Mouse (Mus musculus): ENCODE results near the gene Aym1. TPM values are rescaled to one million over a fixed set of nuclear protein-coding genes. Genes with fewer than 3 reads are reported as not detected.

The Aym1 gene
- polyA plus RNA-seq, 1 experiment, result not detected

DNA sequence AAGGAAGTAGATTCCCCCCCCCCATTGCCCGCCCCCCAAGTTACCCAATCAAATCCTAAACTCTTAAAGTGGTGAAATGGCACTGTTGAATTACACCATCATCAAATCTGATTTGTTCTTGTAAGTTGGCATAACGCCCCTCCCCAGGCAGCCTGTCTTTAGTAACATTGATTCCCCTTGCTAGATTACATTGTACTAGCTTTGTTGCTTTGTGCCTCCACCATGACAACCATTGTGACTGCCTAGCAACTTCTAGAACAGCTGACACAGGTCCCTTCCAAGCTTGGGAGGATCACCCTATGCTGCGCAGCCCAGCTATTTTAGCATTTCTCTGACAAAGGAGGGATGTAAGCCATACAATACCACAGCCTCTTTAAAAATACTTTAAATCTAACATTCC is 5.3 kb upstream of the Aym1 start:
- Histone ChIP-seq H3K4me1 (ENCODE audit: control insufficient read depth, insufficient read depth, insufficient read length) (no peaks in the 10 kb centered on the region), H3K36me3 (ENCODE audit: control insufficient read depth, insufficient read depth, low read length) (no peaks in the 10 kb centered on the region), H3K27me3 (ENCODE audit: control insufficient read depth, insufficient read depth, low read length) (0 out of 2 replicates have a peak, but pooled peaks cover 4% of the 10 kb centered on the region), H3K27ac (ENCODE audit: insufficient read depth, low read length) (no peak overlapping the region), H3K4me3 (ENCODE audit: extremely low read depth, insufficient read depth, insufficient read length) (no peak overlapping the region)
- no peak for TF ChIP-seq CTCF (IDR thresholded peaks at IDR 0.05; ENCODE audit: extremely low read depth, insufficient read depth, insufficient read length, insufficient replicate concordance)
- no peak for TF ChIP-seq POLR2A (IDR thresholded peaks at IDR 0.05; ENCODE audit: low read depth, low read length)
- no peak for DNase-seq (ENCODE audit: low read depth in 1 of 2, low spot score in 2 of 2)
- WGBS, result 78% methylated on average over 3 of the region's 3 CpGs

GRCm38 (mm10) chr5:113352636-113353035 is 4.5 kb upstream of the Aym1 start:
- no peak for DNase-seq (ENCODE audit: low read depth in 1 of 2, low spot score in 2 of 2)
- no peak for TF ChIP-seq POLR2A (IDR thresholded peaks at IDR 0.05; ENCODE audit: low read depth, low read length)
- no peak for TF ChIP-seq CTCF (IDR thresholded peaks at IDR 0.05; ENCODE audit: extremely low read depth, insufficient read depth, insufficient read length, insufficient replicate concordance)
- Histone ChIP-seq H3K27me3 (ENCODE audit: control insufficient read depth, insufficient read depth, low read length) (0 out of 2 replicates have a peak, but pooled peaks cover 4% of the 10 kb centered on the region), H3K36me3 (ENCODE audit: control insufficient read depth, insufficient read depth, low read length) (no peaks in the 10 kb centered on the region), H3K27ac (ENCODE audit: insufficient read depth, low read length) (no peak overlapping the region), H3K4me1 (ENCODE audit: control insufficient read depth, insufficient read depth, insufficient read length) (no peaks in the 10 kb centered on the region), H3K4me3 (ENCODE audit: extremely low read depth, insufficient read depth, insufficient read length) (no peak overlapping the region)
- WGBS, result 55% methylated on average over 6 of the region's 6 CpGs

- Histone ChIP-seq H3K4me3 (ENCODE audit: extremely low read depth, insufficient read depth, insufficient read length) (no peak overlapping the region), H3K27ac (ENCODE audit: insufficient read depth, low read length) (no peak overlapping the region), H3K4me1 (ENCODE audit: control insufficient read depth, insufficient read depth, insufficient read length) (no peaks in the 10 kb centered on the region), H3K27me3 (ENCODE audit: control insufficient read depth, insufficient read depth, low read length) (no peaks in the 10 kb centered on the region), H3K36me3 (ENCODE audit: control insufficient read depth, insufficient read depth, low read length) (no peaks in the 10 kb centered on the region)
- 56% methylated on average over 16 of the region's 16 CpGs for WGBS
- TF ChIP-seq POLR2A (IDR thresholded peaks at IDR 0.05; ENCODE audit: low read depth, low read length), result no peak
- no peak for TF ChIP-seq CTCF (IDR thresholded peaks at IDR 0.05; ENCODE audit: extremely low read depth, insufficient read depth, insufficient read length, insufficient replicate concordance)
- no peak for DNase-seq (ENCODE audit: low read depth in 1 of 2, low spot score in 2 of 2)
Observed at GRCm38 (mm10) chr5:113354311-113354710, 2.8 kb upstream of the Aym1 start.

- Histone ChIP-seq H3K27me3 (ENCODE audit: control insufficient read depth, insufficient read depth, low read length) (no peaks in the 10 kb centered on the region), H3K27ac (ENCODE audit: insufficient read depth, low read length) (no peak overlapping the region), H3K36me3 (ENCODE audit: control insufficient read depth, insufficient read depth, low read length) (no peaks in the 10 kb centered on the region), H3K4me3 (ENCODE audit: extremely low read depth, insufficient read depth, insufficient read length) (no peak overlapping the region), H3K4me1 (ENCODE audit: control insufficient read depth, insufficient read depth, insufficient read length) (no peaks in the 10 kb centered on the region)
- no peak for DNase-seq (ENCODE audit: low read depth in 1 of 2, low spot score in 2 of 2)
- no peak for TF ChIP-seq POLR2A (IDR thresholded peaks at IDR 0.05; ENCODE audit: low read depth, low read length)
- no peak for TF ChIP-seq CTCF (IDR thresholded peaks at IDR 0.05; ENCODE audit: extremely low read depth, insufficient read depth, insufficient read length, insufficient replicate concordance)
- whole genome bisulfite sequencing, result 65% methylated on average over 3 of the region's 3 CpGs
Observed at GRCm38 (mm10) chr5:113357656-113358055, 562 bp downstream of the Aym1 start.

DNA sequence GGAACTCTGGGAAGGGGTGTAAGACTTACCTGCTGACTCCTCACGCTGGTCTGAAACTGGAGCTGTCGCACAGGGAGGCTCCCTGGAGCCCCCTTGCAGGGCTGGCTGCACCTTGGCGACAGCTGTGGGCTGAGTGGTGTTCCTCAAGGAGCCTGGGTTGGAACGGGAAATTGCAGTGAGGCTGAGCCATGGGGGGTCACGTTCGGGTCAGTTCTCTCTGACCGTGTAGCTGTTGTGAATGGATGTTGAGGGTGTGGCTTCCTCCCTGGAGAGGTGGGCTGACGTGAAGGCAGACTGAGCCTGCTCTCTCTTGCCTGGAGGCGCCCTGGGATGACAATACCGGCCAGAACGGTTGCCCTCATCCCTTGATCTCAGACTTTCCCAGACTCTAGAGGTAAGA is 1.7 kb downstream of the Aym1 start:
- DNase-seq (ENCODE audit: low read depth in 1 of 2, low spot score in 2 of 2), result no peak
- no peaks in the 10 kb centered on the region for H3K36me3 ChIP-seq (ENCODE audit: control insufficient read depth, insufficient read depth, low read length)
- WGBS, result 34% methylated on average over 11 of the region's 11 CpGs

DNA sequence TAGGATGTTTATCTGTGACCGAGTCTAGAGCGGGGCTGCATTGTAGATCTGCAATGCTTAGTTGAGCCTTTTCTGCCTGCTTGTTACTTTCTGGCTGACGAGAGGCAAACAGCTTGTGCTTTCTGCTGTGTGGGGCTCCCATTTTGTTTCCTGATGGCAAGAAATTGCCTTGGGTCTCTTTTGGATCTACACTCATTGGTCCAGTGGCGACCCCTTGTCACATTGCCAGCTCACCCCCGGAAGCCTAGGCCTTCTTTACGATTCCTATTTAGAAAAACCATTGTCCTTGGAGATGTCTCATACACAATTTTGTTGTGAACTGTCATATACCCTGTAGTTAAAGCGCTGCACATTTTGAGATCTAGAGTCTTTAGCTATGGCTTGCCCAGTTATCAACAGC is 4.2 kb downstream of the Aym1 start:
- WGBS, result 87% methylated on average over 7 of the region's 7 CpGs
- no peak overlapping the region for H3K27ac ChIP-seq (ENCODE audit: insufficient read depth, low read length)
- no peak overlapping the region for H3K4me3 ChIP-seq (ENCODE audit: extremely low read depth, insufficient read depth, insufficient read length)
- H3K36me3 ChIP-seq (ENCODE audit: control insufficient read depth, insufficient read depth, low read length), result no peaks in the 10 kb centered on the region
- TF ChIP-seq POLR2A (IDR thresholded peaks at IDR 0.05; ENCODE audit: low read depth, low read length), result no peak
- no peak for TF ChIP-seq CTCF (IDR thresholded peaks at IDR 0.05; ENCODE audit: extremely low read depth, insufficient read depth, insufficient read length, insufficient replicate concordance)
- no peak for DNase-seq (ENCODE audit: low read depth in 1 of 2, low spot score in 2 of 2)
- no peaks in the 10 kb centered on the region for H3K27me3 ChIP-seq (ENCODE audit: control insufficient read depth, insufficient read depth, low read length)
- H3K4me1 ChIP-seq (ENCODE audit: control insufficient read depth, insufficient read depth, insufficient read length), result no peaks in the 10 kb centered on the region

More for the DNA sequence above, 1.7 kb downstream of the Aym1 start:
- Histone ChIP-seq H3K27ac (ENCODE audit: insufficient read depth, low read length) (no peak overlapping the region), H3K4me1 (ENCODE audit: control insufficient read depth, insufficient read depth, insufficient read length) (no peaks in the 10 kb centered on the region), H3K4me3 (ENCODE audit: extremely low read depth, insufficient read depth, insufficient read length) (no peak overlapping the region), H3K27me3 (ENCODE audit: control insufficient read depth, insufficient read depth, low read length) (no peaks in the 10 kb centered on the region)
- no peak for TF ChIP-seq CTCF (IDR thresholded peaks at IDR 0.05; ENCODE audit: extremely low read depth, insufficient read depth, insufficient read length, insufficient replicate concordance)
- no peak for TF ChIP-seq POLR2A (IDR thresholded peaks at IDR 0.05; ENCODE audit: low read depth, low read length)

DNA sequence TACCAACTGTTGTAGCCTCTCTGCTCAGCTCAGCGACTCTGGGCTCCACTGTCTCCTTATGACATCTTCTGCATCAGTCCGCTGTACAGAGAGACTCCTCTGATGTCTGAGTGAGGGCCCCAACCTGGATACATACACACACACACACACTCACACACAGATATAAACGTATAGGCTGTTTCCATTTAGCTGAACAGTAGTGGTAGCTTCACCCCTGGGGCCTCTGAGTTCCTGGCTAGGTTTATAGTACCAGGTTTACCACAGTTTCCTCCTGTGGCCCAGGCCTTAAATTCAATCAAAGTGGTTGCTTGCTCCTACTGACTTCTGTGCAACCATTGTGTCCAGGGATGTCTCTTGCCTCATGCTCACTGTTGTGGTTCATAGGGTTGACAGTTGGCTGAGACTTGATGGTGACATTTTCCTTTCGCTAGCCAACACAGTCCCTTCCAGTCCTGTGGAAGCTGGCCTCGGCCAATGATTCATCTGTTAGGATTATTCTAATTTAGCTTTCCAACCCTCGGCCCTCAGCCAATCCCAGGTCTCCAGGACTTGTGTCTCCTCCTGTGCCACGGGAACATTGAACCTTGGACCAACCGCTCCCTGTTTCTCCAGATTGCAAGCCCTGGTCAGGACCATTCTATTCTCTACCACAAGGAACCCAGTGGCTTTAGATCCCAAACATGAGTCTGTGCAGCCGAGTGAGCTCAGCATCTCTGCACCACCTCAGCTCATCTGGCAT is 5.3 kb downstream of the Aym1 start:
- Histone ChIP-seq H3K4me3 (ENCODE audit: extremely low read depth, insufficient read depth, insufficient read length) (no peak overlapping the region), H3K27ac (ENCODE audit: insufficient read depth, low read length) (no peak overlapping the region), H3K4me1 (ENCODE audit: control insufficient read depth, insufficient read depth, insufficient read length) (no peaks in the 10 kb centered on the region), H3K36me3 (ENCODE audit: control insufficient read depth, insufficient read depth, low read length) (no peaks in the 10 kb centered on the region), H3K27me3 (ENCODE audit: control insufficient read depth, insufficient read depth, low read length) (no peaks in the 10 kb centered on the region)
- WGBS, result 63% methylated on average over 9 of the region's 9 CpGs
- TF ChIP-seq CTCF (IDR thresholded peaks at IDR 0.05; ENCODE audit: extremely low read depth, insufficient read depth, insufficient read length, insufficient replicate concordance), result no peak
- TF ChIP-seq POLR2A (IDR thresholded peaks at IDR 0.05; ENCODE audit: low read depth, low read length), result no peak
- no peak for DNase-seq (ENCODE audit: low read depth in 1 of 2, low spot score in 2 of 2)

All from spleen, adult 2 months (tissue).